Mouse (Mus musculus) hindbrain, embryonic 13.5 days (tissue): ENCODE results near the gene Mcrip1. TPM values are rescaled to one million over a fixed set of nuclear protein-coding genes. Genes with fewer than 3 reads are reported as not detected.

Experiments
- ATAC-seq: fragments of 200-750 bp; cut with Nextera tagmentation; 2 replicates; pipeline ENCODE4 v1.8.0; 2017; ENCODE audit warnings: moderate TSS enrichment; ENCODE audit not compliant: low FRiP score
- H3K27ac ChIP-seq: fragments of 300-500 bp; sonication (generic); 2 replicates; pipeline ENCODE4 v1.5.1; 2015; ENCODE audit warnings: inconsistent platforms, mild to moderate bottlenecking, moderate library complexity
- H3K27me3 ChIP-seq: fragments of 300-500 bp; sonication (generic); 2 replicates; pipeline ENCODE4 v1.6.1; 2015; ENCODE audit warnings: mild to moderate bottlenecking, inconsistent platforms
- H3K36me3 ChIP-seq: fragments of 300-500 bp; sonication (generic); 2 replicates; pipeline ENCODE4 v1.6.1; 2015; ENCODE audit warnings: mild to moderate bottlenecking, inconsistent platforms
- H3K4me1 ChIP-seq: fragments of 300-500 bp; sonication (generic); replicated peaks from 2 replicates; pipeline ENCODE4 v1.6.1; 2015; ENCODE audit warnings: inconsistent platforms
- H3K4me2 ChIP-seq: fragments of 300-500 bp; sonication (generic); 2 replicates; pipeline ENCODE4 v1.6.1; 2015; ENCODE audit warnings: inconsistent platforms, mild to moderate bottlenecking, moderate library complexity
- H3K4me3 ChIP-seq: fragments of 300-500 bp; sonication (generic); 2 replicates; pipeline ENCODE4 v1.5.1; 2015; ENCODE audit warnings: mild to moderate bottlenecking, inconsistent platforms
- H3K9ac ChIP-seq: fragments of 300-500 bp; sonication (generic); 2 replicates; pipeline ENCODE4 v1.6.1; 2015; ENCODE audit warnings: mild to moderate bottlenecking, inconsistent platforms
- H3K9me3 ChIP-seq: fragments of 300-500 bp; sonication (generic); 2 replicates; pipeline ENCODE4 v1.6.1; 2016; ENCODE audit warnings: inconsistent platforms
- WGBS: fragments of 180-500 bp; shearing (Covaris S2); methylation state at CpG from one replicate; pipeline ENCODE4 v1.1.7; 2015; 5-methylcytosine and 5-hydroxymethylcytosine counted together
- polyA plus RNA-seq: library from polyadenylated mRNA; unstranded; fragments of >200 nt; fragmentation: Nextera tagmentation; extraction: Ambion mirVana; gene quantifications from 2 replicates; pipeline ENCODE4 v1.2.1, GENCODE M21; 2015

Mcrip1 gene
- polyA plus RNA-seq, 1 experiment from 2014 or later = 234 TPM

GRCm38 (mm10) chr11:120501018-120501417 is 48.5 kb downstream of the Mcrip1 start:
- H3K9ac ChIP-seq = no peak overlapping the region
- ATAC-seq = no peak

GRCm38 (mm10) chr11:120500357-120500756 is 49.2 kb downstream of the Mcrip1 start:
- 31% methylated on average over 3 of the region's 3 CpGs for WGBS
- Histone ChIP-seq H3K4me2 (no peak overlapping the region), H3K9ac (no peak overlapping the region), H3K4me3 (no peak overlapping the region), H3K36me3 (peaks cover 42% of the 10 kb centered on the region), H3K27me3 (no peaks in the 10 kb centered on the region), H3K27ac (no peak overlapping the region), H3K4me1 (no peaks in the 10 kb centered on the region), H3K9me3 (no peaks in the 10 kb centered on the region)
- no peak for ATAC-seq

More at GRCm38 (mm10) chr11:120501018-120501417, 48.5 kb downstream of the Mcrip1 start:
- H3K27ac ChIP-seq = no peak overlapping the region
- H3K27me3 ChIP-seq = no peaks in the 10 kb centered on the region
- no peaks in the 10 kb centered on the region for H3K9me3 ChIP-seq
- no peak overlapping the region for H3K4me2 ChIP-seq
- no peak overlapping the region for H3K4me3 ChIP-seq
- H3K36me3 ChIP-seq = peaks cover 35% of the 10 kb centered on the region
- no peaks in the 10 kb centered on the region for H3K4me1 ChIP-seq
- 74% methylated on average over 6 of the region's 6 CpGs for WGBS

GRCm38 (mm10) chr11:120499894-120500293 is 49.6 kb downstream of the Mcrip1 start:
- no peak for ATAC-seq

GRCm38 (mm10) chr11:120498891-120499290 is 50.6 kb downstream of the Mcrip1 start:
- H3K4me2 ChIP-seq = no peak overlapping the region
- no peaks in the 10 kb centered on the region for H3K9me3 ChIP-seq
- peaks cover 4% of the 10 kb centered on the region for H3K4me1 ChIP-seq
- H3K27ac ChIP-seq = no peak overlapping the region
- no peak overlapping the region for H3K4me3 ChIP-seq
- 84% methylated on average over 5 of the region's 5 CpGs for WGBS
- no peak for ATAC-seq
- peaks cover 56% of the 10 kb centered on the region for H3K36me3 ChIP-seq
- H3K9ac ChIP-seq = no peak overlapping the region
- no peaks in the 10 kb centered on the region for H3K27me3 ChIP-seq

More at GRCm38 (mm10) chr11:120499894-120500293, 49.6 kb downstream of the Mcrip1 start:
- Histone ChIP-seq H3K36me3 (peaks cover 46% of the 10 kb centered on the region), H3K27ac (no peak overlapping the region), H3K9me3 (no peaks in the 10 kb centered on the region), H3K4me3 (no peak overlapping the region), H3K4me1 (no peaks in the 10 kb centered on the region), H3K9ac (no peak overlapping the region), H3K27me3 (no peaks in the 10 kb centered on the region), H3K4me2 (no peak overlapping the region)
- 81% methylated on average over 6 of the region's 6 CpGs for whole genome bisulfite sequencing

GRCm38 (mm10) chr11:120498226-120498625 is 51.3 kb downstream of the Mcrip1 start:
- WGBS = 97% methylated on average over 12 of the region's 12 CpGs
- Histone ChIP-seq H3K9me3 (no peaks in the 10 kb centered on the region), H3K36me3 (peaks cover 56% of the 10 kb centered on the region), H3K27me3 (no peaks in the 10 kb centered on the region), H3K27ac (no peak overlapping the region), H3K4me3 (no peak overlapping the region), H3K4me1 (peaks cover 11% of the 10 kb centered on the region), H3K4me2 (no peak overlapping the region), H3K9ac (0 out of 2 replicates have a peak overlapping the region, but pooled peaks have one; percentile 13)
- ATAC-seq = no peak

GRCm38 (mm10) chr11:120497436-120497835 is 52.1 kb downstream of the Mcrip1 start:
- 97% methylated on average over 3 of the region's 3 CpGs for WGBS
- Histone ChIP-seq H3K9ac (no peak overlapping the region), H3K27me3 (no peaks in the 10 kb centered on the region), H3K36me3 (peaks cover 56% of the 10 kb centered on the region), H3K27ac (no peak overlapping the region), H3K4me1 (peaks cover 19% of the 10 kb centered on the region), H3K9me3 (no peaks in the 10 kb centered on the region), H3K4me2 (no peak overlapping the region), H3K4me3 (no peak overlapping the region)
- no peak for ATAC-seq

- Histone ChIP-seq H3K36me3 (peaks cover 55% of the 10 kb centered on the region), H3K27ac (no peak overlapping the region), H3K9me3 (no peaks in the 10 kb centered on the region), H3K4me3 (peak overlapping the region; percentile 93; the same call in 1 of the 2 replicates), H3K9ac (peak overlapping the region; percentile 94), H3K27me3 (no peaks in the 10 kb centered on the region), H3K4me1 (peaks cover 43% of the 10 kb centered on the region), H3K4me2 (peak overlapping the region; percentile 97)
- ATAC-seq = no peak
- 90% methylated on average over 3 of the region's 3 CpGs for WGBS
Observed at GRCm38 (mm10) chr11:120493911-120494310, 55.6 kb downstream of the Mcrip1 start.

- no peak for ATAC-seq
- peaks cover 43% of the 10 kb centered on the region for H3K4me1 ChIP-seq
- peaks cover 55% of the 10 kb centered on the region for H3K36me3 ChIP-seq
- H3K4me3 ChIP-seq = peak overlapping the region; percentile 93
- no peaks in the 10 kb centered on the region for H3K9me3 ChIP-seq
- H3K9ac ChIP-seq = peak overlapping the region; percentile 94
- WGBS = 56% methylated on average over 3 of the region's 3 CpGs
- H3K4me2 ChIP-seq = peak overlapping the region; percentile 97
- no peaks in the 10 kb centered on the region for H3K27me3 ChIP-seq
- peak overlapping the region; percentile 89 for H3K27ac ChIP-seq
Observed at GRCm38 (mm10) chr11:120493351-120493750, 56.2 kb downstream of the Mcrip1 start.

Other genes starting within 250 kb of the Mcrip1 start
- gene Actg1, start 201.2 kb downstream of the Mcrip1 start, polyA plus RNA-seq = 4,110 and 4,339 TPM in 2 replicates
- gene Fscn2, start 188.2 kb downstream of the Mcrip1 start, polyA plus RNA-seq = 1.6 and 2.6 TPM in 2 replicates
- 74.6 and 82.4 TPM in 2 replicates for gene Faap100, start 171.0 kb downstream of the Mcrip1 start, polyA plus RNA-seq
- 32.5 and 33.8 TPM in 2 replicates for gene Nploc4, start 112.0 kb downstream of the Mcrip1 start, polyA plus RNA-seq
- not detected in 2 replicates for gene Tspan10, start 107.1 kb downstream of the Mcrip1 start, polyA plus RNA-seq
- 0.36 and 0.44 TPM in 2 replicates for gene Pde6g, start 96.2 kb downstream of the Mcrip1 start, polyA plus RNA-seq
- gene Oxld1, start 91.7 kb downstream of the Mcrip1 start, polyA plus RNA-seq = 10.5 and 10.6 TPM in 2 replicates
- gene Ccdc137, start 91.6 kb downstream of the Mcrip1 start, polyA plus RNA-seq = 26.3 and 27.3 TPM in 2 replicates
- 58.9 and 63.2 TPM in 2 replicates for gene Arl16, start 82.1 kb downstream of the Mcrip1 start, polyA plus RNA-seq
- gene Mrpl12, start 65.1 kb downstream of the Mcrip1 start, polyA plus RNA-seq = 108 TPM in 2 replicates
- gene Slc25a10, start 57.9 kb downstream of the Mcrip1 start, polyA plus RNA-seq = 32.0 and 32.8 TPM in 2 replicates
- gene Gcgr, start 19.0 kb downstream of the Mcrip1 start, polyA plus RNA-seq = 0.19 and 0.30 TPM in 2 replicates
- gene Ppp1r27, start 1.4 kb upstream of the Mcrip1 start, polyA plus RNA-seq = not detected in 2 replicates
- gene P4hb, start 23.5 kb upstream of the Mcrip1 start, polyA plus RNA-seq = 289 and 294 TPM in 2 replicates
- gene Arhgdia, start 31.9 kb upstream of the Mcrip1 start, polyA plus RNA-seq = 471 and 481 TPM in 2 replicates
- 267 and 290 TPM in 2 replicates for gene Alyref, start 48.6 kb upstream of the Mcrip1 start, polyA plus RNA-seq
- 179 and 192 TPM in 2 replicates for gene Anapc11, start 48.7 kb upstream of the Mcrip1 start, polyA plus RNA-seq
- gene Npb, start 58.8 kb upstream of the Mcrip1 start, polyA plus RNA-seq = 0.79 and 1.3 TPM in 2 replicates
- gene Pcyt2, start 68.2 kb upstream of the Mcrip1 start, polyA plus RNA-seq = 169 and 174 TPM in 2 replicates
- 50.4 and 50.6 TPM in 2 replicates for gene Sirt7, start 75.5 kb upstream of the Mcrip1 start, polyA plus RNA-seq
- gene Mafg, start 83.9 kb upstream of the Mcrip1 start, polyA plus RNA-seq = 27.5 and 30.8 TPM in 2 replicates
- 22.9 and 23.3 TPM in 2 replicates for gene Pycr1, start 94.0 kb upstream of the Mcrip1 start, polyA plus RNA-seq
- 0.36 and 0.77 TPM in 2 replicates for gene Myadml2, start 98.4 kb upstream of the Mcrip1 start, polyA plus RNA-seq
- gene Notum, start 111.4 kb upstream of the Mcrip1 start, polyA plus RNA-seq = 0.91 and 0.98 TPM in 2 replicates
- gene Aspscr1, start 123.2 kb upstream of the Mcrip1 start, polyA plus RNA-seq = 152 and 161 TPM in 2 replicates
- 103 and 113 TPM in 2 replicates for gene Cenpx, start 164.0 kb upstream of the Mcrip1 start, polyA plus RNA-seq
- gene Lrrc45, start 164.2 kb upstream of the Mcrip1 start, polyA plus RNA-seq = 67.9 and 73.1 TPM in 2 replicates
- gene Rac3, start 171.7 kb upstream of the Mcrip1 start, polyA plus RNA-seq = 272 and 278 TPM in 2 replicates
- 9.7 and 12.1 TPM in 2 replicates for gene Dcxr, start 177.6 kb upstream of the Mcrip1 start, polyA plus RNA-seq
- gene Cbr2, start 182.4 kb upstream of the Mcrip1 start, polyA plus RNA-seq = 0.49 TPM in 1 of 2 replicates, not detected in the other
- 0.94 and 2.1 TPM in 2 replicates for gene Hmga1b, start 213.1 kb upstream of the Mcrip1 start, polyA plus RNA-seq
- gene Rfng, start 234.5 kb upstream of the Mcrip1 start, polyA plus RNA-seq = 98.0 and 98.5 TPM in 2 replicates
- gene Gps1, start 234.5 kb upstream of the Mcrip1 start, polyA plus RNA-seq = 265 and 274 TPM in 2 replicates
- 45.6 and 48.6 TPM in 2 replicates for gene Dus1l, start 246.7 kb upstream of the Mcrip1 start, polyA plus RNA-seq